Mouse (Mus musculus): Measurements from ENCODE around the gene Rnf2. TPM values are rescaled to one million over a fixed set of nuclear protein-coding genes. Genes with fewer than 3 reads are reported as not detected.

Gene Rnf2
- total RNA-seq, 2 experiments from 2014 or later, result 33.3 to 35.6 TPM

- DNase-seq (ENCODE audit: low spot score in 2 of 2), result no peak
- intact Hi-C loops (cut with DNase I), result no loop called here
Measured at GRCm38 (mm10) chr1:151422178-151422577, 78.6 kb downstream of the Rnf2 start.

- peak in 1 of 2 experiments; percentile 30 for DNase-seq (ENCODE audit: low spot score in 2 of 2)
- intact Hi-C loops (cut with DNase I), result no loop called here
Measured at GRCm38 (mm10) chr1:151409827-151410226, 90.9 kb downstream of the Rnf2 start.

Small RNAs within 50 kb of the gene (microRNA-seq; reads per million reads assigned to microRNA genes)
- gene Mir7682, result 3.7 to 6.4 reads per million in 2 experiments

Other genes with a start within 250 kb of the Rnf2 start
- 100 to 1,000 TPM; 125 to 135 TPM for gene Ivns1abp, start 156.5 kb downstream of the Rnf2 start, total RNA-seq (2021)
- gene Swt1, start 72.5 kb downstream of the Rnf2 start, total RNA-seq (2021), result 1 to 10 TPM; 8.6 to 9.0 TPM
- 10 to 100 TPM; 24.6 to 27.6 TPM for gene Trmt1l, start 72.4 kb downstream of the Rnf2 start, total RNA-seq (2021)
- 1 to 10 TPM; 5.4 to 5.9 TPM for gene Fam129a, start 70.2 kb upstream of the Rnf2 start, total RNA-seq (2021)

All from left cerebral cortex, postnatal 14 days (tissue).